ENCODE assay signal across 9 mouse cellular contexts in the genomic region with DNA sequence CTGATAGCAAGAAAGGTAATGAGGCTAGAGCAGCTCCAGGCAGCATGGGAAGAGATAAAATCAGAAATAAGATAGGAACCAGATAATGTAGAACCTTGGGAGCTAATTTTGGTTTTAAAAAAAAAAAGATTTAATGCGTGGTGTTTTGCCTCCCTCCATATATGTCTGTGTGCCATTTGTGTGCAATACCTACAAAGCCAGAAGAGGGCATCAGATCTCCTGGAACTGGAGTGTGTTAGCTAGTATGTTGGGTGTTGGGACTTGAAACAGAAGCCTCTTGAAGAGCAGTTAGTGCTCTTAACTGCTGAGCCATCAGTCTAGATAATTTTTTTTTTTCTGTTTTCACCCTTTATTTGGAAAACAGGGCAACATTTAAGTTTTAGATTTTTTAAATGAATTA. TPM values are rescaled to one million over a fixed set of nuclear protein-coding genes. Genes with fewer than 3 reads are reported as not detected.
A peak's percentile ranks its signal among the peaks of the same experiment; 100 is the strongest.
DNase-seq lines count a peak whose midpoint lies in the region; ATAC-seq and TF ChIP-seq lines count a peak whose summit lies in the region.
"Had no signal": no experiment of that assay in that cellular context is flagged by ENCODE, and none has a peak within 500 bp of the region (broad histone marks: within the 10 kb centered on the region; RNA-seq: fewer than 3 reads in every experiment).

No protein-coding gene starts in this region.

- peak; percentile 68 for DNase-seq in forebrain, postnatal 0 days
- DNase-seq in 416B (ENCODE audit: low read depth) = peak; percentile 85
- DNase-seq in brain, adult 2 months (ENCODE audit: low read depth, low spot score) = peak; percentile 87
- no peak for DNase-seq in gastrocnemius, adult 2 months
- peak; percentile 56 to 68 for DNase-seq in layer of hippocampus, postnatal 10 days (ENCODE audit: low spot score in 2 of 2)
- peak; percentile 63 for DNase-seq in mesoderm, embryonic 11.5 days (ENCODE audit: low read depth, low spot score)
- DNase-seq in thymus, postnatal 36 days = peak; percentile 38 to 47

- no peak overlapping the region for H3K4me3 ChIP-seq in forebrain, postnatal 0 days (ENCODE audit: low read depth, low read length)
- no peak overlapping the region for H3K4me3 ChIP-seq in forebrain, embryonic 13.5 days
- no peak overlapping the region for H3K4me3 ChIP-seq in gastrocnemius, adult 2 months
- H3K4me3 ChIP-seq: hindbrain, embryonic 15.5 days had no signal

- no peak overlapping the region for H3K4me2 ChIP-seq in forebrain, postnatal 0 days (ENCODE audit: low read depth)
- H3K4me2 ChIP-seq in forebrain, embryonic 13.5 days = no peak overlapping the region
- H3K4me2 ChIP-seq: hindbrain, embryonic 15.5 days had no signal

- peak; percentile 73 for TF ChIP-seq CTCF in forebrain, postnatal 0 days (IDR thresholded peaks at IDR 0.05; ENCODE audit: low read depth)
- TF ChIP-seq CTCF in gastrocnemius, adult 2 months (IDR thresholded peaks at IDR 0.05) = peak; percentile 75

- no peak overlapping the region for H3K27ac ChIP-seq in forebrain, postnatal 0 days (ENCODE audit: low read depth, low read length)
- H3K27ac ChIP-seq in forebrain, embryonic 13.5 days = no peak overlapping the region
- H3K27ac ChIP-seq in gastrocnemius, adult 2 months = peak overlapping the region; percentile 16; the same call in 1 of the 2 replicates
- H3K27ac ChIP-seq: hindbrain, embryonic 15.5 days had no signal

- WGBS in forebrain, postnatal 0 days = 18% methylated on average over 1 of the region's 1 CpGs
- 14% methylated on average over 1 of the region's 1 CpGs for WGBS in forebrain, embryonic 13.5 days

- intact Hi-C loops in gastrocnemius, adult 2 months (cut with DNase I) = loop anchor here (2.0 kb wide), 1 partner anchor 167 kb away; no protein-coding TSS in a partner anchor

- no peaks in the 10 kb centered on the region for H3K4me1 ChIP-seq in forebrain, postnatal 0 days (ENCODE audit: insufficient read depth)
- H3K4me1 ChIP-seq in forebrain, embryonic 13.5 days = peaks cover 6% of the 10 kb centered on the region; the same call in 1 of the 2 replicates

- ATAC-seq in forebrain, postnatal 0 days = peak; percentile 32; the same call in 1 of the 2 replicates
- no peak for ATAC-seq in forebrain, embryonic 13.5 days

- no peak overlapping the region for H3K9ac ChIP-seq in forebrain, postnatal 0 days
- no peak overlapping the region for H3K9ac ChIP-seq in forebrain, embryonic 13.5 days
- H3K9ac ChIP-seq: hindbrain, embryonic 15.5 days had no signal

- H3K9me3 ChIP-seq in forebrain, postnatal 0 days (ENCODE audit: low read length) = no peaks in the 10 kb centered on the region
- no peaks in the 10 kb centered on the region for H3K9me3 ChIP-seq in forebrain, embryonic 13.5 days (replicated peaks)
- H3K9me3 ChIP-seq: hindbrain, embryonic 15.5 days had no signal

- no peaks in the 10 kb centered on the region for H3K27me3 ChIP-seq in forebrain, postnatal 0 days (ENCODE audit: insufficient read depth, low read length)
- H3K27me3 ChIP-seq in forebrain, embryonic 13.5 days = no peaks in the 10 kb centered on the region
- H3K27me3 ChIP-seq: hindbrain, embryonic 15.5 days had no signal

- H3K36me3 ChIP-seq in forebrain, postnatal 0 days (ENCODE audit: insufficient read depth) = no peaks in the 10 kb centered on the region
- H3K36me3 ChIP-seq in forebrain, embryonic 13.5 days (ENCODE audit: poor library complexity, severe bottlenecking) = no peaks in the 10 kb centered on the region
- H3K36me3 ChIP-seq: hindbrain, embryonic 15.5 days had no signal

RNA-seq across cellular contexts. Expression of a gene that starts 4.3 kb away (rescaled TPM):
- total RNA-seq in forebrain, postnatal 0 days (2014; rRNA removed) = 66.8 and 76.8 TPM in 2 replicates
- polyA plus RNA-seq in forebrain, postnatal 0 days (2015; fragmentation: Nextera tagmentation; extraction: Ambion mirVana) = 49.4 and 62.7 TPM in 2 replicates
- polyA plus RNA-seq in forebrain, embryonic 13.5 days (2015; fragmentation: Nextera tagmentation; extraction: Ambion mirVana) = 112 and 125 TPM in 2 replicates
- total RNA-seq in gastrocnemius, adult 2 months (2021) = 100 to 1,000 TPM; 158 to 193 TPM
- total RNA-seq in layer of hippocampus, postnatal 10 days (2021) = 10 to 100 TPM; 85.4 to 90.5 TPM

RNA-seq across cellular contexts. Expression of a gene that starts 17.0 kb away (rescaled TPM):
- 150 and 161 TPM in 2 replicates for total RNA-seq in forebrain, postnatal 0 days (2014; rRNA removed)
- 130 and 136 TPM in 2 replicates for polyA plus RNA-seq in forebrain, postnatal 0 days (2015; fragmentation: Nextera tagmentation; extraction: Ambion mirVana)
- 155 and 163 TPM in 2 replicates for polyA plus RNA-seq in forebrain, embryonic 13.5 days (2015; fragmentation: Nextera tagmentation; extraction: Ambion mirVana)
- 10 to 100 TPM; 62.9 to 80.8 TPM for total RNA-seq in gastrocnemius, adult 2 months (2021)
- 100 to 1,000 TPM; 105 to 106 TPM for total RNA-seq in layer of hippocampus, postnatal 10 days (2021)
